Mouse (Mus musculus): ENCODE measurements around the gene Ppp1r9b. TPM values are rescaled to one million over a fixed set of nuclear protein-coding genes. Genes with fewer than 3 reads are reported as not detected.

Gene Ppp1r9b
- total and polyA plus RNA-seq, 3 experiments = 61.6 to 148 (median 101) TPM

DNA sequence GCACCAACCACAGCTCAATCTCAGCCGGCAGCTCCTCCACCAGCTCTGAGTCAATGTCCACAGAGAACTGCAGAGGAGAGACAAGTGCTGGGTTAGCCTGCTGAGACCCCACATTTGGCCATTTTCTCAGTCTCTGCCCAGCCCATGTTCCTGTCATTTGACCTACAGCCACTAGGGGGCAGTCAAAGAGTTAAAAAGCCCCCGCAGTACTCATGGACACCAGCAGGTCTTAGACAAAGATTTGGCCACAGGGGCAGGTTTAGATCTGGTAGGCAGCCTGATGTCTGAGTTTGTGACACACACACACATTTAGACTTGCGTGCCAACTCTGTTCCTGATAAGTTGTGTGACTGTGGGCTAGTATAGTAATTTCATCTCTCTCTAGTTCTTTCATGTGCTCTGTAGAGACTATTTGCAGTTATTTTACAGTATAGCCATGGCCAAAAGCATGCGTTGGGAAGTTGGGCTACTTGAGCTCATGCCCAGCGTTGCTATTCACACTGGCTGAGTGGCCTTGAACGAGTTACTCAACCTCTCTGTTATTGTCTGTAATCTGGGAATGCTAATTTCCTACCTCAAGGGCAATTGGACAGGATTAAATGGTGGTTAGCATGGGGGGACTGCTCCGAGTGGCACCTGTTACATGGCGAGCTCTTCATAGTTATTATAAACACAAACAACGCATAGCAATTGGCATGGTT lies 56.3 kb downstream of the Ppp1r9b start:
- peak; percentile 67 for DNase-seq

GRCm38 (mm10) chr11:95053062-95053461 lies 62.2 kb downstream of the Ppp1r9b start:
- no peak for DNase-seq

Other genes with a start within 250 kb of the Ppp1r9b start
- gene Cdc34b, start 249.3 kb upstream of the Ppp1r9b start, total RNA-seq (2021) = under 1 TPM; 0.31 to 0.40 TPM
- 0.10 and 0.55 TPM in 2 replicates for gene Cdc34b, start 249.3 kb upstream of the Ppp1r9b start, polyA plus RNA-seq (2012; rRNA removed)
- not detected for gene Tmem92, start 208.3 kb upstream of the Ppp1r9b start, total RNA-seq (2021)
- gene Tmem92, start 208.3 kb upstream of the Ppp1r9b start, polyA plus RNA-seq (2012; rRNA removed) = not detected in 2 replicates
- gene Col1a1, start 54.8 kb upstream of the Ppp1r9b start, total RNA-seq (2021) = 10 to 100 TPM; 34.5 to 82.8 TPM
- gene Col1a1, start 54.8 kb upstream of the Ppp1r9b start, polyA plus RNA-seq (2012; rRNA removed) = 40.1 and 42.9 TPM in 2 replicates
- not detected for gene Hils1, start 23.4 kb upstream of the Ppp1r9b start, total RNA-seq (2021)
- gene Hils1, start 23.4 kb upstream of the Ppp1r9b start, polyA plus RNA-seq (2012; rRNA removed) = not detected in 2 replicates
- not detected for gene Sgca, start 14.7 kb upstream of the Ppp1r9b start, total RNA-seq (2021)
- 0.79 and 0.95 TPM in 2 replicates for gene Sgca, start 14.7 kb upstream of the Ppp1r9b start, polyA plus RNA-seq (2012; rRNA removed)
- gene Samd14, start 18.8 kb downstream of the Ppp1r9b start, total RNA-seq (2021) = 1 to 10 TPM; 2.5 to 4.5 TPM
- 12.9 and 13.5 TPM in 2 replicates for gene Samd14, start 18.8 kb downstream of the Ppp1r9b start, polyA plus RNA-seq (2012; rRNA removed)
- gene Pdk2, start 50.3 kb downstream of the Ppp1r9b start, total RNA-seq (2021) = 100 to 1,000 TPM in 1 of 2 experiments, 10 to 100 TPM in 1; 92.9 to 112 TPM
- gene Pdk2, start 50.3 kb downstream of the Ppp1r9b start, polyA plus RNA-seq (2012; rRNA removed) = 114 and 118 TPM in 2 replicates
- gene Itga3, start 85.8 kb downstream of the Ppp1r9b start, total RNA-seq (2021) = 10 to 100 TPM; 37.8 to 54.0 TPM
- 47.2 and 49.0 TPM in 2 replicates for gene Itga3, start 85.8 kb downstream of the Ppp1r9b start, polyA plus RNA-seq (2012; rRNA removed)
- under 1 TPM in 1 of 2 experiments, not detected in 1; 0.10 TPM for gene Dlx3, start 129.1 kb downstream of the Ppp1r9b start, total RNA-seq (2021)
- 0.03 and 0.07 TPM in 2 replicates for gene Dlx3, start 129.1 kb downstream of the Ppp1r9b start, polyA plus RNA-seq (2012; rRNA removed)
- under 1 TPM in 1 of 2 experiments, not detected in 1; 0.21 TPM for gene Dlx4, start 155.2 kb downstream of the Ppp1r9b start, total RNA-seq (2021)
- 0.17 and 0.25 TPM in 2 replicates for gene Dlx4, start 155.2 kb downstream of the Ppp1r9b start, polyA plus RNA-seq (2012; rRNA removed)

All from adrenal gland, adult 2 months (tissue).